Mouse (Mus musculus) megakaryocyte-erythroid progenitor cell, adult 5 weeks (primary cell): ENCODE data around the gene Dusp21. TPM values are rescaled to one million over a fixed set of nuclear protein-coding genes. Genes with fewer than 3 reads are reported as not detected.

ENCODE experiments used
- polyA plus RNA-seq: library from polyadenylated mRNA; stranded (reverse); fragments of >175 nt; gene quantifications from 2 replicates; pipeline ENCODE4 v1.2.3, GENCODE M21; 2012

The Dusp21 gene
- polyA plus RNA-seq, result not detected in 2 replicates

GRCm38 (mm10) chrX:18145557-18145956 lies at the start of gene Dusp21:
Dusp21 (plus strand) TSS chrX:18145857.

GRCm38 (mm10) chrX:18162192-18162857 lies 16.7 kb downstream of the Dusp21 start, which contains the start of gene Kdm6a:
Kdm6a (plus strand) TSS chrX:18162575.

Other genes with a start within 250 kb of the Dusp21 start
- gene Kdm6a, start 16.7 kb downstream of the Dusp21 start, polyA plus RNA-seq, result 30.3 and 35.1 TPM in 2 replicates